Mouse (Mus musculus): ENCODE results near the gene Abhd6.

Gene Abhd6

GRCm38 (mm10) chr14:8062076-8062475, 59.4 kb downstream of the Abhd6 start:
- Histone ChIP-seq H3K4me1 (replicated peaks; ENCODE audit: low read depth, low read length) (peaks cover 41% of the 10 kb centered on the region), H3K36me3 (ENCODE audit: insufficient read depth, low read length) (no peaks in the 10 kb centered on the region), H3K27me3 (ENCODE audit: insufficient read depth, low read length) (no peaks in the 10 kb centered on the region), H3K9me3 (ENCODE audit: low read length) (no peaks in the 10 kb centered on the region; the same call in 1 of the 2 replicates), H3K4me3 (replicated peaks; ENCODE audit: low read length) (no peak overlapping the region)
- TF ChIP-seq CTCF (conservative IDR thresholded peaks at IDR 0.05; ENCODE audit: low read length) (no peak), POU5F1 (IDR thresholded peaks at IDR 0.05; ENCODE audit: borderline replicate concordance, low read length) (no peak)

- TF ChIP-seq CTCF (conservative IDR thresholded peaks at IDR 0.05; ENCODE audit: low read length) = no peak
- no peak for TF ChIP-seq POU5F1 (IDR thresholded peaks at IDR 0.05; ENCODE audit: borderline replicate concordance, low read length)
- TF ChIP-seq NANOG (IDR thresholded peaks at IDR 0.05; ENCODE audit: borderline replicate concordance, low read length) = no peak
- no peaks in the 10 kb centered on the region for H3K27me3 ChIP-seq (ENCODE audit: insufficient read depth, low read length)
- H3K9me3 ChIP-seq (ENCODE audit: low read length) = no peaks in the 10 kb centered on the region; the same call in 1 of the 2 replicates
- no peak overlapping the region for H3K4me3 ChIP-seq (replicated peaks; ENCODE audit: low read length)
- peaks cover 34% of the 10 kb centered on the region for H3K4me1 ChIP-seq (replicated peaks; ENCODE audit: low read depth, low read length)
- no peaks in the 10 kb centered on the region for H3K36me3 ChIP-seq (ENCODE audit: insufficient read depth, low read length)
Observed at GRCm38 (mm10) chr14:8062537-8063301, 60.0 kb downstream of the Abhd6 start.

DNA sequence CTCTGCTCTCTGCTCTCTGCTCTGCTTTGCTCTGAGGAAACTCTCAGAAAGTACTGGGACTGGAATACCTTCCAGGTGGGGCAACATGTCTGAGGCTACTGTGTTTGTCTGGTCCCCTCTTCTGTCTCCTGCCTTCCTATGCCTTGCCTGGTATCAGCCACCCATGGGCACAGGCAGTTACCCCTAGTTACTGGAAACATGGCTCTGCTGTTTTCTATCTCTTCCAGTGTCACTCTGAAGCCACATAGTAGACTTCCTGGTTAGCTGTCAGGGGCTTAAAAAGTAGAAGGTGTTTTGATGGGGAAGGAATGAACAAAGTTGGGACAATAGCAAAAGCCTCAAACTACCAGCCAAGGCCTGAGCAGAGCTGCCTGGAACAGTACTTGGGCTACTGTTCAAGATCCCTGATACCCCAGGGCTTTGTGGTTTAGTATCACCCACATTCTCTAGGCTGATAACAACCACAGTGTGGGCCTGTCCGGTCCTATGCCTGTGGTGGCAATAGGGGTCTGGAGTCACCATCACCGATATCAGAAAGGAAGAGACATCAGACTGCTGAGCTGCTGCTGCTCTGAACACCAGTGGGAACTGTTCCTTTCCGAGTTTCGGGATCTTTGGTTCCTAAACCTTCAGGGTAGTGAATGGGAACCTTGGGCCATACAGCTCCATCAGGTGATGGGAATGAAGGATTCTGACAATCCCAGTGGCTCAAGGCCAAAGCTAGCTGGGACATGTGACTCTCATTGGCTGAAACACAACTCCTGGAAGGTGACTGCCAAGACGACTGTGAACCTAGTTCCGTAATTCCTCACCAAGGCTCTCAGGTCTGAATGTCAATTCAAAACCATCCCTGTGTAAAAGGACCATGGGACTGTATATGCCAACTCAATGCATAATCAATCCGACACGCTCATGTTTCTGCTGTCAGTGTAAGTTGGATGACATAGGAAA, 61.4 kb downstream of the Abhd6 start:
- H3K4me3 ChIP-seq (replicated peaks; ENCODE audit: low read length) = no peak overlapping the region
- peaks cover 34% of the 10 kb centered on the region for H3K4me1 ChIP-seq (replicated peaks; ENCODE audit: low read depth, low read length)
- H3K27me3 ChIP-seq (ENCODE audit: insufficient read depth, low read length) = no peaks in the 10 kb centered on the region
- no peaks in the 10 kb centered on the region; the same call in 1 of the 2 replicates for H3K9me3 ChIP-seq (ENCODE audit: low read length)
- TF ChIP-seq POU5F1 (IDR thresholded peaks at IDR 0.05; ENCODE audit: borderline replicate concordance, low read length) (no peak), NANOG (IDR thresholded peaks at IDR 0.05; ENCODE audit: borderline replicate concordance, low read length) (no peak), CTCF (conservative IDR thresholded peaks at IDR 0.05; ENCODE audit: low read length) (no peak)
- no peaks in the 10 kb centered on the region for H3K36me3 ChIP-seq (ENCODE audit: insufficient read depth, low read length)

GRCm38 (mm10) chr14:8080165-8080679, 77.5 kb downstream of the Abhd6 start, which contains the start of gene Rpp14:
Gene Rpp14, plus strand, starts transcription at chr14:8080367.
- no peaks in the 10 kb centered on the region for H3K27me3 ChIP-seq (ENCODE audit: insufficient read depth, low read length)
- TF ChIP-seq NANOG (IDR thresholded peaks at IDR 0.05; ENCODE audit: borderline replicate concordance, low read length) (no peak), CTCF (conservative IDR thresholded peaks at IDR 0.05; ENCODE audit: low read length) (peak; percentile 75)
- peak within 1 kb of the TSS; percentile 94 for H3K4me3 ChIP-seq (replicated peaks; ENCODE audit: low read length)
- peaks cover 24% of the 10 kb centered on the region for H3K4me1 ChIP-seq (replicated peaks; ENCODE audit: low read depth, low read length)
- peaks cover 32% of the 10 kb centered on the region for H3K36me3 ChIP-seq (ENCODE audit: insufficient read depth, low read length)
- H3K9me3 ChIP-seq (ENCODE audit: low read length) = peaks cover 5% of the 10 kb centered on the region; the same call in 1 of the 2 replicates

- peaks cover 37% of the 10 kb centered on the region for H3K36me3 ChIP-seq (ENCODE audit: insufficient read depth, low read length)
- peaks cover 24% of the 10 kb centered on the region for H3K4me1 ChIP-seq (replicated peaks; ENCODE audit: low read depth, low read length)
- TF ChIP-seq NANOG (IDR thresholded peaks at IDR 0.05; ENCODE audit: borderline replicate concordance, low read length) = no peak
- no peak for TF ChIP-seq CTCF (conservative IDR thresholded peaks at IDR 0.05; ENCODE audit: low read length)
- no peak for TF ChIP-seq POU5F1 (IDR thresholded peaks at IDR 0.05; ENCODE audit: borderline replicate concordance, low read length)
- H3K27me3 ChIP-seq (ENCODE audit: insufficient read depth, low read length) = no peaks in the 10 kb centered on the region
- peaks cover under 1% of the 10 kb centered on the region; the same call in 1 of the 2 replicates for H3K9me3 ChIP-seq (ENCODE audit: low read length)
- H3K4me3 ChIP-seq (replicated peaks; ENCODE audit: low read length) = peak overlapping the region; percentile 94
Observed at GRCm38 (mm10) chr14:8080718-8081117, 78.0 kb downstream of the Abhd6 start.

DNA sequence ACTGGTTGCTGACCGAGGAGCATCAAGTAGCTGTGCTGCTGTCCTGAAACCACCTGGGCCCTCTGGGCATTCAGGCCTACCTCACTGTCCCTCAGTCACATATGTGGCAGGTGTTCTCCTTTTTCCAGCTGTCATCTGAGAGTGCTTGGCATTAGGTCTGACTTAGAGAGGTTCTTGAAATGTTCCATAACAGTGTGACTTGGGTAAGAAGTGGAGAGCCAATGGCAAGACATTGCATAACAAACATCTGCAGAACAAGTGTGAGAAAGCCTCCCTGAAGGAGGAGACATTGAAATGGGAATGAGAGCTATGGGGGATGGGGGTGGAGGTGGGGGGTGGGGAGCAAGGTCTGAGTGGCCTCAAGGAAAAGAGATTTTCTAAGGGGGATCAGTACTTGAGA, 80.2 kb downstream of the Abhd6 start:
- Histone ChIP-seq H3K4me1 (replicated peaks; ENCODE audit: low read depth, low read length) (peaks cover 24% of the 10 kb centered on the region), H3K36me3 (ENCODE audit: insufficient read depth, low read length) (peaks cover 58% of the 10 kb centered on the region), H3K9me3 (ENCODE audit: low read length) (no peaks in the 10 kb centered on the region), H3K4me3 (replicated peaks; ENCODE audit: low read length) (no peak overlapping the region; the same call in 1 of the 2 replicates), H3K27me3 (ENCODE audit: insufficient read depth, low read length) (no peaks in the 10 kb centered on the region)
- no peak for TF ChIP-seq POU5F1 (IDR thresholded peaks at IDR 0.05; ENCODE audit: borderline replicate concordance, low read length)
- TF ChIP-seq CTCF (conservative IDR thresholded peaks at IDR 0.05; ENCODE audit: low read length) = no peak
- TF ChIP-seq NANOG (IDR thresholded peaks at IDR 0.05; ENCODE audit: borderline replicate concordance, low read length) = no peak

- TF ChIP-seq NANOG (IDR thresholded peaks at IDR 0.05; ENCODE audit: borderline replicate concordance, low read length) (no peak), POU5F1 (IDR thresholded peaks at IDR 0.05; ENCODE audit: borderline replicate concordance, low read length) (no peak), CTCF (conservative IDR thresholded peaks at IDR 0.05; ENCODE audit: low read length) (no peak)
- Histone ChIP-seq H3K27me3 (ENCODE audit: insufficient read depth, low read length) (no peaks in the 10 kb centered on the region), H3K36me3 (ENCODE audit: insufficient read depth, low read length) (peaks cover 71% of the 10 kb centered on the region), H3K9me3 (ENCODE audit: low read length) (no peaks in the 10 kb centered on the region), H3K4me1 (replicated peaks; ENCODE audit: low read depth, low read length) (peaks cover 7% of the 10 kb centered on the region; the same call in 1 of the 2 replicates), H3K4me3 (replicated peaks; ENCODE audit: low read length) (no peak overlapping the region)
Observed at GRCm38 (mm10) chr14:8089016-8089415, 86.3 kb downstream of the Abhd6 start.

DNA sequence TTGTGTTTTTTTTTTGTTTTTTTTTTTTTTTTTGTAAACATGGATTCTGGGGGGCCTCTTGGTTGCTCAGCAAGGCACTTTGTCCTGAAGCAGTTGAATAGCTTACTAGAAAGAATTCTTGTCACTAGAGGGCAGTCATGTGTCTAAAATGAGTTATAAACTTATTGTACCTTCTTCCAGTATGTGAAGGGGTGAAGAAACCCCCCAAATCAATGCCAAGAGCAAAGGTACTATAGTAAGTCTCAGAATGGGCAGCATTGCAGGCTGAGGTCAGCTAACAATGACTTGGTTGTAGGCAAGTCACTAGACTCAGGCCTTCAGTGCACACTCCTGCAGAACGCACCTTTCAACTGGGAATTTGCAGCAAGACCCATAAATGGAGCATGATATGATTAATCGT, 89.9 kb downstream of the Abhd6 start:
- H3K9me3 ChIP-seq (ENCODE audit: low read length) = peaks cover 10% of the 10 kb centered on the region

More for the DNA sequence above, 89.9 kb downstream of the Abhd6 start:
- Histone ChIP-seq H3K36me3 (ENCODE audit: insufficient read depth, low read length) (peaks cover 38% of the 10 kb centered on the region), H3K27me3 (ENCODE audit: insufficient read depth, low read length) (no peaks in the 10 kb centered on the region), H3K4me3 (replicated peaks; ENCODE audit: low read length) (no peak overlapping the region), H3K4me1 (replicated peaks; ENCODE audit: low read depth, low read length) (peaks cover 14% of the 10 kb centered on the region; the same call in 1 of the 2 replicates)
- TF ChIP-seq POU5F1 (IDR thresholded peaks at IDR 0.05; ENCODE audit: borderline replicate concordance, low read length) (no peak), NANOG (IDR thresholded peaks at IDR 0.05; ENCODE audit: borderline replicate concordance, low read length) (no peak), CTCF (conservative IDR thresholded peaks at IDR 0.05; ENCODE audit: low read length) (peak; percentile 25)
